Mouse (Mus musculus) intestine, embryonic 14.5 days (tissue): ENCODE results near the gene Ifih1. TPM values are rescaled to one million over a fixed set of nuclear protein-coding genes. Genes with fewer than 3 reads are reported as not detected.
A peak's percentile ranks its signal among the peaks of the same experiment; 100 is the strongest.

ENCODE experiments used
- ATAC-seq: fragments of 200-750 bp; cut with Nextera tagmentation; replicated peaks from 2 replicates; pipeline ENCODE4 v1.8.0; 2017; ENCODE audit warnings: low read depth, moderate number of reproducible peaks, moderate TSS enrichment, moderate library complexity; ENCODE audit not compliant: low FRiP score, low TSS enrichment
- DNase-seq: peaks from one replicate; pipeline ENCODE4 v3.0.0-alpha.2; 2018; ENCODE audit warnings: low spot score
- H3K27ac ChIP-seq: fragments of 300-500 bp; sonication (generic); 2 replicates; pipeline ENCODE4 v1.5.1; 2014; ENCODE audit warnings: low read depth, mild to moderate bottlenecking, control low read depth
- H3K27me3 ChIP-seq: fragments of 300-500 bp; sonication (generic); replicated peaks from 2 replicates; pipeline ENCODE4 v1.6.1; 2014; ENCODE audit warnings: low read length, control low read depth; ENCODE audit not compliant: control insufficient read depth, insufficient read depth
- H3K36me3 ChIP-seq: fragments of 300-500 bp; sonication (generic); 2 replicates; pipeline ENCODE4 v1.6.1; 2014; ENCODE audit warnings: low read length, control low read depth; ENCODE audit not compliant: control insufficient read depth, insufficient read depth
- H3K4me1 ChIP-seq: fragments of 300-500 bp; sonication (generic); replicated peaks from 2 replicates; pipeline ENCODE4 v1.6.1; 2014; ENCODE audit warnings: low read length, control low read depth, mixed read lengths; ENCODE audit not compliant: control insufficient read depth, insufficient read depth
- H3K4me2 ChIP-seq: fragments of 300-500 bp; sonication (generic); 2 replicates; pipeline ENCODE4 v1.6.1; 2014; ENCODE audit warnings: low read length
- H3K4me3 ChIP-seq: fragments of 300-500 bp; sonication (generic); 2 replicates; pipeline ENCODE4 v1.5.1; 2014; ENCODE audit warnings: low read depth, low read length, control low read depth, mixed read lengths
- H3K9ac ChIP-seq: fragments of 300-500 bp; sonication (generic); 2 replicates; pipeline ENCODE4 v1.6.1; 2014; ENCODE audit warnings: mild to moderate bottlenecking, low read length
- H3K9me3 ChIP-seq: fragments of 300-500 bp; sonication (generic); 2 replicates; pipeline ENCODE4 v1.6.1; 2016; ENCODE audit warnings: low read length, control low read depth; ENCODE audit not compliant: control insufficient read depth
- WGBS: fragments of 180-500 bp; shearing (Covaris S2); extraction: QIAGEN DNeasy Blood & Tissue Kit; methylation state at CpG from one replicate; pipeline ENCODE4 v1.1.7; 2014; 5-methylcytosine and 5-hydroxymethylcytosine counted together
- polyA plus RNA-seq: library from polyadenylated mRNA; unstranded; fragments of >200 nt; fragmentation: Nextera tagmentation; extraction: Ambion mirVana; gene quantifications from 2 replicates; pipeline ENCODE4 v1.2.1, GENCODE M21; 2014

Gene Ifih1
- polyA plus RNA-seq, 1 experiment from 2014 or later, result 5.5 TPM

- ATAC-seq, result no peak
- Histone ChIP-seq H3K4me3 (peak overlapping the region; percentile 54), H3K4me2 (peak overlapping the region; percentile 59), H3K4me1 (peaks cover 3% of the 10 kb centered on the region; the same call in 1 of the 2 replicates), H3K9ac (no peak overlapping the region; the same call in 1 of the 2 replicates), H3K27me3 (no peaks in the 10 kb centered on the region), H3K36me3 (no peaks in the 10 kb centered on the region), H3K27ac (peak overlapping the region; percentile 64), H3K9me3 (no peaks in the 10 kb centered on the region)
- no peak for DNase-seq
- WGBS, result 29% methylated on average over 6 of the region's 6 CpGs
Observed at GRCm38 (mm10) chr2:62646671-62647289, 725 bp upstream of the Ifih1 start.

GRCm38 (mm10) chr2:62645475-62645874 is 580 bp downstream of the Ifih1 start:
- peak overlapping the region; percentile 29 for H3K9ac ChIP-seq
- H3K9me3 ChIP-seq, result no peaks in the 10 kb centered on the region
- peak; percentile 41; the same call in 1 of the 2 replicates for ATAC-seq
- H3K4me3 ChIP-seq, result peak overlapping the region; percentile 54
- 40% methylated on average over 12 of the region's 12 CpGs for WGBS
- H3K27me3 ChIP-seq, result no peaks in the 10 kb centered on the region
- peak overlapping the region; percentile 64 for H3K27ac ChIP-seq
- peaks cover 3% of the 10 kb centered on the region; the same call in 1 of the 2 replicates for H3K4me1 ChIP-seq
- H3K4me2 ChIP-seq, result peak overlapping the region; percentile 59
- H3K36me3 ChIP-seq, result no peaks in the 10 kb centered on the region
- DNase-seq, result no peak

GRCm38 (mm10) chr2:62644891-62645290 is 1.2 kb downstream of the Ifih1 start:
- Histone ChIP-seq H3K4me2 (peak overlapping the region; percentile 59), H3K9me3 (no peaks in the 10 kb centered on the region), H3K4me3 (no peak overlapping the region), H3K27me3 (no peaks in the 10 kb centered on the region), H3K9ac (no peak overlapping the region), H3K27ac (no peak overlapping the region), H3K4me1 (peaks cover 3% of the 10 kb centered on the region; the same call in 1 of the 2 replicates), H3K36me3 (no peaks in the 10 kb centered on the region)
- 93% methylated on average over 5 of the region's 5 CpGs for WGBS
- no peak for ATAC-seq
- no peak for DNase-seq

- H3K4me3 ChIP-seq, result 0 out of 2 replicates have a peak overlapping the region, but pooled peaks have one; percentile 6
- no peaks in the 10 kb centered on the region for H3K36me3 ChIP-seq
- no peaks in the 10 kb centered on the region for H3K27me3 ChIP-seq
- peak overlapping the region; percentile 34 for H3K4me2 ChIP-seq
- peaks cover 3% of the 10 kb centered on the region; the same call in 1 of the 2 replicates for H3K4me1 ChIP-seq
- H3K27ac ChIP-seq, result no peak overlapping the region
- DNase-seq, result no peak
- no peaks in the 10 kb centered on the region for H3K9me3 ChIP-seq
- no peak overlapping the region for H3K9ac ChIP-seq
- 32% methylated on average over 21 of the region's 21 CpGs for WGBS
- no peak for ATAC-seq
Observed at GRCm38 (mm10) chr2:62643405-62644305, 2.4 kb downstream of the Ifih1 start.

GRCm38 (mm10) chr2:62639869-62640268 is 6.2 kb downstream of the Ifih1 start:
- Histone ChIP-seq H3K9me3 (no peaks in the 10 kb centered on the region), H3K4me3 (no peak overlapping the region), H3K9ac (no peak overlapping the region), H3K27ac (no peak overlapping the region), H3K36me3 (no peaks in the 10 kb centered on the region), H3K4me2 (no peak overlapping the region), H3K27me3 (no peaks in the 10 kb centered on the region), H3K4me1 (no peaks in the 10 kb centered on the region; the same call in 1 of the 2 replicates)
- DNase-seq (no peak), ATAC-seq (no peak)
- WGBS, result 79% methylated on average over 2 of the region's 2 CpGs

GRCm38 (mm10) chr2:62630446-62630845 is 15.6 kb downstream of the Ifih1 start:
- no peaks in the 10 kb centered on the region for H3K27me3 ChIP-seq
- 23% methylated on average over 6 of the region's 6 CpGs for WGBS
- H3K9me3 ChIP-seq, result no peaks in the 10 kb centered on the region
- no peaks in the 10 kb centered on the region for H3K4me1 ChIP-seq
- DNase-seq (no peak), ATAC-seq (no peak)
- no peak overlapping the region for H3K4me3 ChIP-seq
- no peak overlapping the region for H3K4me2 ChIP-seq
- H3K27ac ChIP-seq, result no peak overlapping the region
- H3K9ac ChIP-seq, result no peak overlapping the region
- H3K36me3 ChIP-seq, result no peaks in the 10 kb centered on the region

- Histone ChIP-seq H3K9ac (no peak overlapping the region), H3K4me3 (no peak overlapping the region), H3K9me3 (no peaks in the 10 kb centered on the region), H3K36me3 (no peaks in the 10 kb centered on the region), H3K4me2 (no peak overlapping the region), H3K27ac (no peak overlapping the region), H3K4me1 (no peaks in the 10 kb centered on the region), H3K27me3 (no peaks in the 10 kb centered on the region)
- DNase-seq (no peak), ATAC-seq (no peak)
- WGBS, result 76% methylated on average over 5 of the region's 5 CpGs
Observed at GRCm38 (mm10) chr2:62628356-62628755, 17.7 kb downstream of the Ifih1 start.

- no peak for DNase-seq
- Histone ChIP-seq H3K9me3 (no peaks in the 10 kb centered on the region), H3K4me2 (no peak overlapping the region), H3K27ac (no peak overlapping the region), H3K36me3 (no peaks in the 10 kb centered on the region), H3K4me1 (no peaks in the 10 kb centered on the region), H3K9ac (no peak overlapping the region), H3K27me3 (no peaks in the 10 kb centered on the region), H3K4me3 (no peak overlapping the region)
- 5% methylated on average over 5 of the region's 5 CpGs for WGBS
- ATAC-seq, result no peak
Observed at GRCm38 (mm10) chr2:62627728-62628127, 18.3 kb downstream of the Ifih1 start.
